ENCODE assay signal across 27 mouse cellular contexts in genomic region chr2:173582903-173583302, GRCm38 (mm10). TPM values are rescaled to one million over a fixed set of nuclear protein-coding genes. Genes with fewer than 3 reads are reported as not detected.
DNase-seq lines count a peak whose midpoint lies in the region; ATAC-seq lines count a peak whose summit lies in the region.
"Had no signal": no experiment of that assay in that cellular context is flagged by ENCODE, and none has a peak within 500 bp of the region (broad histone marks: within the 10 kb centered on the region; RNA-seq: fewer than 3 reads in every experiment).

No protein-coding gene starts in this region.

- H3K9ac ChIP-seq in heart, embryonic 12.5 days = no peak overlapping the region
- H3K9ac ChIP-seq in liver, embryonic 16.5 days (ENCODE audit: low read depth, low read length) = no peak overlapping the region
- no peak overlapping the region for H3K9ac ChIP-seq in heart, embryonic 11.5 days (ENCODE audit: low read depth, low read length)
- H3K9ac ChIP-seq: embryonic facial prominence, embryonic 15.5 days; forebrain, postnatal 0 days; kidney, embryonic 15.5 days; limb, embryonic 12.5 days; lung, embryonic 14.5 days had no signal

- ATAC-seq in heart, embryonic 12.5 days (ENCODE audit: insufficient number of reproducible peaks, low FRiP score) = peak; percentile 61; the same call in 1 of the 2 replicates
- peak; percentile 88 for ATAC-seq in liver, embryonic 16.5 days (ENCODE audit: low read depth)
- ATAC-seq in heart, embryonic 11.5 days (replicated peaks; ENCODE audit: insufficient number of reproducible peaks, low FRiP score, low TSS enrichment) = no peak
- ATAC-seq: CD4-positive, CD25-positive, alpha-beta regulatory T cell, adult 4 months; forebrain, postnatal 0 days; hindbrain, embryonic 16.5 days had no signal

- peaks cover 7% of the 10 kb centered on the region; the same call in 1 of the 2 replicates for H3K4me1 ChIP-seq in heart, embryonic 12.5 days (replicated peaks)
- H3K4me1 ChIP-seq in heart, embryonic 10.5 days = peaks cover 20% of the 10 kb centered on the region
- H3K4me1 ChIP-seq in liver, embryonic 16.5 days (ENCODE audit: control insufficient read depth, low read depth, low read length) = peaks cover 33% of the 10 kb centered on the region
- H3K4me1 ChIP-seq in heart, embryonic 11.5 days (ENCODE audit: control insufficient read depth, insufficient read depth, low read length) = no peaks in the 10 kb centered on the region

- WGBS in heart, embryonic 12.5 days = 81% methylated on average over 3 of the region's 3 CpGs
- WGBS in heart, embryonic 10.5 days = 77% methylated on average over 3 of the region's 3 CpGs
- WGBS in liver, embryonic 16.5 days (ENCODE audit: insufficient replicate concordance) = 40% methylated on average over 3 of the region's 3 CpGs
- WGBS in heart, embryonic 11.5 days (ENCODE audit: insufficient replicate concordance) = 83% methylated on average over 3 of the region's 3 CpGs

- no peak overlapping the region for H3K27ac ChIP-seq in heart, embryonic 12.5 days (ENCODE audit: poor library complexity, severe bottlenecking)
- no peak overlapping the region for H3K27ac ChIP-seq in heart, embryonic 10.5 days
- no peak overlapping the region for H3K27ac ChIP-seq in liver, embryonic 16.5 days (ENCODE audit: low read length)
- H3K27ac ChIP-seq in heart, embryonic 11.5 days (ENCODE audit: low read depth, low read length) = no peak overlapping the region
- H3K27ac ChIP-seq: embryonic facial prominence, embryonic 15.5 days; heart, adult 2 months; hindbrain, embryonic 10.5 days; kidney, embryonic 15.5 days; limb, embryonic 12.5 days had no signal

- 0 out of 2 replicates have a peak, but pooled peaks cover 5% of the 10 kb centered on the region for H3K9me3 ChIP-seq in heart, embryonic 12.5 days (replicated peaks)
- no peaks in the 10 kb centered on the region for H3K9me3 ChIP-seq in heart, embryonic 10.5 days
- no peaks in the 10 kb centered on the region for H3K9me3 ChIP-seq in liver, embryonic 16.5 days (replicated peaks; ENCODE audit: control insufficient read depth, low read length)
- H3K9me3 ChIP-seq in heart, embryonic 11.5 days (replicated peaks; ENCODE audit: control insufficient read depth, low read length) = peaks cover 3% of the 10 kb centered on the region
- H3K9me3 ChIP-seq: embryonic facial prominence, embryonic 15.5 days; hindbrain, embryonic 10.5 days; kidney, embryonic 15.5 days; megakaryocyte, embryonic 14.5 days had no signal

- H3K36me3 ChIP-seq in heart, embryonic 12.5 days = 0 out of 2 replicates have a peak, but pooled peaks cover 3% of the 10 kb centered on the region
- H3K36me3 ChIP-seq in heart, embryonic 10.5 days = peaks cover 10% of the 10 kb centered on the region; the same call in 1 of the 2 replicates
- H3K36me3 ChIP-seq in liver, embryonic 16.5 days (ENCODE audit: control insufficient read depth, insufficient read depth) = no peaks in the 10 kb centered on the region
- no peaks in the 10 kb centered on the region for H3K36me3 ChIP-seq in heart, embryonic 11.5 days (ENCODE audit: control insufficient read depth, insufficient read depth, low read length)
- H3K36me3 ChIP-seq: embryonic facial prominence, embryonic 15.5 days had no signal

- peaks cover 39% of the 10 kb centered on the region for H3K27me3 ChIP-seq in heart, embryonic 12.5 days (replicated peaks)
- H3K27me3 ChIP-seq in heart, embryonic 10.5 days (ENCODE audit: insufficient read depth, poor library complexity, severe bottlenecking) = peaks cover 43% of the 10 kb centered on the region
- peaks cover 65% of the 10 kb centered on the region for H3K27me3 ChIP-seq in liver, embryonic 16.5 days (ENCODE audit: control insufficient read depth, insufficient read depth, low read depth, low read length)
- H3K27me3 ChIP-seq in heart, embryonic 11.5 days (ENCODE audit: control insufficient read depth, insufficient read depth, low read length) = peaks cover 24% of the 10 kb centered on the region

- H3K4me2 ChIP-seq in heart, embryonic 12.5 days = no peak overlapping the region
- H3K4me2 ChIP-seq in liver, embryonic 16.5 days (ENCODE audit: low read depth, low read length) = no peak overlapping the region
- H3K4me2 ChIP-seq in heart, embryonic 11.5 days = no peak overlapping the region
- H3K4me2 ChIP-seq: embryonic facial prominence, embryonic 15.5 days; kidney, embryonic 15.5 days; limb, embryonic 12.5 days; lung, embryonic 14.5 days had no signal

- no peak for DNase-seq in heart, embryonic 10.5 days (ENCODE audit: low spot score)
- DNase-seq in liver = peak; percentile 35
- no peak for DNase-seq in B cell, adult 2 months
- no peak for DNase-seq in urinary bladder, adult 18-20 months (ENCODE audit: low spot score in 2 of 2)
- DNase-seq in right cerebral cortex, postnatal 25 days = no peak
- DNase-seq: forebrain, postnatal 0 days; gastrocnemius, postnatal 36 days; heart, adult 2 months; kidney, adult 11 months; layer of hippocampus, postnatal 36 days had no signal

- no peak overlapping the region for H3K4me3 ChIP-seq in heart, embryonic 12.5 days
- no peak overlapping the region for H3K4me3 ChIP-seq in heart, embryonic 10.5 days
- H3K4me3 ChIP-seq in liver, embryonic 16.5 days (ENCODE audit: low read depth, low read length) = no peak overlapping the region
- no peak overlapping the region for H3K4me3 ChIP-seq in heart, embryonic 11.5 days (ENCODE audit: low read depth, low read length)
- H3K4me3 ChIP-seq: embryonic facial prominence, embryonic 15.5 days; heart, adult 2 months; hindbrain, embryonic 10.5 days; kidney, embryonic 15.5 days; limb, embryonic 12.5 days; megakaryocyte, embryonic 14.5 days had no signal

RNA-seq across cellular contexts. Expression of gene Ankrd60, which starts 4.7 kb away (rescaled TPM):
- polyA plus RNA-seq in heart, embryonic 12.5 days (2016; fragmentation: Nextera tagmentation; extraction: Ambion mirVana) = not detected in 2 replicates
- not detected in 2 replicates for polyA plus RNA-seq in heart, embryonic 10.5 days (2016; fragmentation: Nextera tagmentation; extraction: Ambion mirVana)
- not detected in 2 replicates for polyA plus RNA-seq in liver, embryonic 16.5 days (2015; fragmentation: Nextera tagmentation; extraction: Ambion mirVana)
- not detected in 2 replicates for polyA plus RNA-seq in heart, embryonic 11.5 days (2014; fragmentation: Nextera tagmentation; extraction: Ambion mirVana)
- polyA plus RNA-seq: embryonic facial prominence, embryonic 15.5 days; forebrain, embryonic 11.5 days; forebrain, postnatal 0 days; heart, adult 2 months; heart, embryonic 16.5 days; hindbrain, embryonic 10.5 days; hindbrain, embryonic 16.5 days; kidney, embryonic 15.5 days; limb, embryonic 12.5 days; lung, embryonic 14.5 days; midbrain, embryonic 14.5 days; neural tube, embryonic 11.5 days; stomach, embryonic 16.5 days; urinary bladder, adult 2 months had no signal
